Mouse (Mus musculus): ENCODE results near the gene Loxl3. TPM values are rescaled to one million over a fixed set of nuclear protein-coding genes. Genes with fewer than 3 reads are reported as not detected.

The Loxl3 gene
- polyA plus RNA-seq, 1 experiment from 2014 or later, result 6.8 TPM

DNA sequence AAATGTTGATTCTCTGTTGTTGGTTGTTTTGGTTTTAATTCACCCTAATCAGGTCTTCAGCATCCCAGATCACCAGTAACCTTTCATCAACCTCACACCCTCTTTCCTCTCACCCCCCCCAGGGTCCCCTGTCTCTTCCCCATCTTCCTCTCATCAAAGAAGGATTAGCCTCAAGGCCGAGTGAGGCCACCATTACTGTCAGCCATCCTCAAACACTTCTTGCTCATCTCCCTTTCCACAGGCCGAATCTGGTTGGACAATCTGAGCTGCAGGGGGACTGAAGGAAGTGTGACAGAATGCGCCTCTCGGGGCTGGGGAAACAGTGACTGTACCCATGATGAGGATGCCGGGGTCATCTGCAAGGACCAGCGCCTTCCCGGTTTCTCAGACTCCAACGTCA lies 3.2 kb downstream of the Loxl3 start:
- DNase-seq (ENCODE audit: low spot score, missing footprints), result no peak
- ATAC-seq (ENCODE audit: low FRiP score), result no peak
- H3K9me3 ChIP-seq (ENCODE audit: control insufficient read depth, low read length), result no peaks in the 10 kb centered on the region
- no peaks in the 10 kb centered on the region for H3K36me3 ChIP-seq (ENCODE audit: control insufficient read depth, insufficient read depth, low read length)
- no peak overlapping the region for H3K4me2 ChIP-seq
- H3K27me3 ChIP-seq (ENCODE audit: control insufficient read depth, insufficient read depth, low read length), result peaks cover 7% of the 10 kb centered on the region
- H3K9ac ChIP-seq (ENCODE audit: low read length), result no peak overlapping the region
- no peak overlapping the region for H3K27ac ChIP-seq (ENCODE audit: low read depth, low read length)
- no peak overlapping the region for H3K4me3 ChIP-seq (ENCODE audit: low read depth, low read length)
- H3K4me1 ChIP-seq (ENCODE audit: control insufficient read depth, insufficient read depth, low read length), result peaks cover 25% of the 10 kb centered on the region
- WGBS, result 74% methylated on average over 8 of the region's 8 CpGs

DNA sequence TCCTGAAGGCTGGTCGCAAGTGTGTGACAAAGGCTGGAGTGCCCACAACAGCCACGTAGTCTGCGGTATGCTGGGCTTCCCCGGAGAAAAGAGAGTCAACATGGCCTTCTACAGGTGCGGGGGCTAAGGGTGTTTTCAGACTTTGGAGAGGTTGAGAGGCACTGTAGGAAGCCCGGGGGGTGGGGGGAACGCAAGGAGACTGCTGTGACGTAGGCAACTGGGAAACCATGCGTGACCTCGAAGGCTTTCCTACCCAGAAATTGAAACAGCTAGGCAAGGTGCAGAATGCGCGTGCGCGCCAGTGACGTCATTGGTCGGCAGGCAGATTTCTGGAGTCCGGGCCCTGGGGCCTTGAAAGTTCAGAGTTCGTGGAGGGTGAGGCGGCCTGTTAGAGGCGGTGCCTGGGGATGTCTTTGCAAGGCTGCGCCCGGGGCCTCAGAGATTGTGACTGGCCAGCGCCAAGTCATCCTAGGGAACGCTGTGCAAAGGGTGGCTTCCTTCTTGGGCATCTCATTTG lies 4.6 kb downstream of the Loxl3 start:
- H3K27me3 ChIP-seq (ENCODE audit: control insufficient read depth, insufficient read depth, low read length), result 0 out of 2 replicates have a peak, but pooled peaks cover 2% of the 10 kb centered on the region
- ATAC-seq (ENCODE audit: low FRiP score) (peak; percentile 73), DNase-seq (ENCODE audit: low spot score, missing footprints) (peak; percentile 100)
- peak overlapping the region; percentile 41 for H3K9ac ChIP-seq (ENCODE audit: low read length)
- H3K4me2 ChIP-seq, result peak overlapping the region; percentile 43
- H3K9me3 ChIP-seq (ENCODE audit: control insufficient read depth, low read length), result no peaks in the 10 kb centered on the region
- no peak overlapping the region for H3K27ac ChIP-seq (ENCODE audit: low read depth, low read length)
- 8% methylated on average over 24 of the region's 24 CpGs for WGBS
- no peaks in the 10 kb centered on the region for H3K36me3 ChIP-seq (ENCODE audit: control insufficient read depth, insufficient read depth, low read length)
- peak overlapping the region; percentile 9; the same call in 1 of the 2 replicates for H3K4me3 ChIP-seq (ENCODE audit: low read depth, low read length)
- peaks cover 19% of the 10 kb centered on the region for H3K4me1 ChIP-seq (ENCODE audit: control insufficient read depth, insufficient read depth, low read length)

DNA sequence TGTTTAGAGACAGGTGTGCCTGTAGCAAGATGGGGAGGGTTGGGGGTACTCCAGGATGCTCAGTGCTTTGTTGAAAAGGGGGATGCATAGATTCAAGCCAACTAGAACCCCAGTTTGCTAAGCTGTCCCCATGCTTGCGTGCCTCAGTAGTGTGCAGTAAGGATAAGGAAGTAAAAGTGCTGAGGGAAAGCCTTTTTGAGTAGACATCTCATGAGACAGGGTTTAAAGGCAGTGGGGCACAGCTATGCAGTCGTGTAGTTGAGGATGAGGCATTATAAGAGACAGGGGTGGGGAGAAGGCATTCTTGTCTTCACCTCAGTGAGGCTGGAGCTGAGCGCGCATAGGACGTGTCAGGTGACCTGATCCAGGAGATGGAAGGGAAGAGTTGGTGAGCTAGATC lies 6.6 kb downstream of the Loxl3 start:
- no peak overlapping the region for H3K4me3 ChIP-seq (ENCODE audit: low read depth, low read length)
- no peak overlapping the region for H3K4me2 ChIP-seq
- no peaks in the 10 kb centered on the region for H3K27me3 ChIP-seq (ENCODE audit: control insufficient read depth, insufficient read depth, low read length)
- 82% methylated on average over 5 of the region's 5 CpGs for WGBS
- DNase-seq (ENCODE audit: low spot score, missing footprints), result no peak
- no peaks in the 10 kb centered on the region for H3K9me3 ChIP-seq (ENCODE audit: control insufficient read depth, low read length)
- no peak for ATAC-seq (ENCODE audit: low FRiP score)
- peaks cover 6% of the 10 kb centered on the region; the same call in 1 of the 2 replicates for H3K4me1 ChIP-seq (ENCODE audit: control insufficient read depth, insufficient read depth, low read length)
- H3K36me3 ChIP-seq (ENCODE audit: control insufficient read depth, insufficient read depth, low read length), result no peaks in the 10 kb centered on the region
- H3K9ac ChIP-seq (ENCODE audit: low read length), result no peak overlapping the region
- H3K27ac ChIP-seq (ENCODE audit: low read depth, low read length), result no peak overlapping the region

DNA sequence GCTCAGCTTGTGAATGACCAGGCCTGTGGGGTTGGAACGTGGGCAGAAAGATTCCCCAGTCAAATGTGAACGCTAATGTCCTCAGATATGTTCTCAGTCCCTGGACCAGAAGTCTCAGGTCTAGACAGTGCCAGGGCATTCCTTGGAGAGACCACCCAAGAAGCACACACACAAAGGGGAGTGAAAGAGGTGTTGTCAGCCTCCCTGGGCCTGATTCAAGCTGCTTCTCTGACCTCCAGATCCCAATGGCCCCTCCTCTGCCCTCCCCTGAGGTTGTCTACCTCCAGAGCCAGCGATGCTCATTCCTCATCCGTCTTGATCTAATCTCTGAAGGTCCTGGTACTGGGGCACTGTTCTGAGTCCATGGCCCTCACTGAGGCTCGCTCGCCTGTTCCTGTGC lies 9.6 kb downstream of the Loxl3 start:
- WGBS, result 67% methylated on average over 6 of the region's 6 CpGs
- DNase-seq (ENCODE audit: low spot score, missing footprints) (peak; percentile 56), ATAC-seq (ENCODE audit: low FRiP score) (no peak)
- H3K4me3 ChIP-seq (ENCODE audit: low read depth, low read length), result no peak overlapping the region
- H3K4me1 ChIP-seq (ENCODE audit: control insufficient read depth, insufficient read depth, low read length), result peaks cover 2% of the 10 kb centered on the region; the same call in 1 of the 2 replicates
- H3K9me3 ChIP-seq (ENCODE audit: control insufficient read depth, low read length), result no peaks in the 10 kb centered on the region
- H3K27me3 ChIP-seq (ENCODE audit: control insufficient read depth, insufficient read depth, low read length), result no peaks in the 10 kb centered on the region
- H3K4me2 ChIP-seq, result no peak overlapping the region
- no peak overlapping the region for H3K27ac ChIP-seq (ENCODE audit: low read depth, low read length)
- no peak overlapping the region for H3K9ac ChIP-seq (ENCODE audit: low read length)
- H3K36me3 ChIP-seq (ENCODE audit: control insufficient read depth, insufficient read depth, low read length), result no peaks in the 10 kb centered on the region

DNA sequence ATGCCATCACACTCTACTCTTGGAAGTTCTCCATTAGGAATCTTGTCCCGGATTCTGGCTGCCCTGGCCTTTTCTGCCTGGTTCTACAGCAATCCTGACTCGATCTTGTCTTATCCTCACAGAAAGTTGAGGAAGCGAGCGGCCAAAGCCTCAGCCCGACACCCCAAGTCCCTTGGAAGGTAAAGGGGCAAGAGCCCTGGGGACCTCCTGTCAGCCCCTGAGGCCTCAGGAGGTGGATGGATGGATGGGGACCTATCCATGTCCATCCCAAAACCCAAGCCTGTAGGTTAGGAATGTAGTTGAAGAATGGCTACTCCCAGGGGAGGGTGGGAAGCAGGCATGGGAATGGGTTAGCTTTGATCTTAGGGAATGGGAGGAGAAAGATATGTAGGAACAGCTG lies 10.0 kb downstream of the Loxl3 start:
- ATAC-seq (ENCODE audit: low FRiP score), result no peak
- no peak overlapping the region for H3K4me3 ChIP-seq (ENCODE audit: low read depth, low read length)
- peak; percentile 60 for DNase-seq (ENCODE audit: low spot score, missing footprints)
- no peak overlapping the region for H3K4me2 ChIP-seq
- 86% methylated on average over 5 of the region's 5 CpGs for WGBS
- H3K36me3 ChIP-seq (ENCODE audit: control insufficient read depth, insufficient read depth, low read length), result no peaks in the 10 kb centered on the region
- H3K9ac ChIP-seq (ENCODE audit: low read length), result no peak overlapping the region
- no peak overlapping the region for H3K27ac ChIP-seq (ENCODE audit: low read depth, low read length)
- H3K4me1 ChIP-seq (ENCODE audit: control insufficient read depth, insufficient read depth, low read length), result no peaks in the 10 kb centered on the region
- H3K9me3 ChIP-seq (ENCODE audit: control insufficient read depth, low read length), result no peaks in the 10 kb centered on the region
- no peaks in the 10 kb centered on the region for H3K27me3 ChIP-seq (ENCODE audit: control insufficient read depth, insufficient read depth, low read length)

DNA sequence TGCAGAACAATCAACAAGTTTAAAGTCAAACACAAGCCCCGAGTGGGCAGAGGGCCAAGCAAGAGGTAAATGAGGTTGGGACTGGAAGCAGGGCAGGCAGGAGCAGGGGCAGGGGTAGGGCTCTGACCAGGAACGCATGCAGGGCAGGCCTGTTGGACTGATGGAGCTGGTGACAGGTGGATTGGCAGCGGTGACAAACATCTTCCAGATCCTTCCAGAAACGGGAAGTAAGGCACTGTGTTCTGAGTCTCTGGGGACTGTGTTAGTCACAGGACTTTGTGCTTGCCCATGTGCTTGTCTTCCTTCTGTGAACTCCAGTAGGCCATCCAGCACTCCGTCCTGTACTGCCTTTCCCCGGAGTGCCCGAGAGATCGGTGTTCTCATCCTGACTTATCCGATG lies 10.8 kb downstream of the Loxl3 start:
- ATAC-seq (ENCODE audit: low FRiP score) (no peak), DNase-seq (ENCODE audit: low spot score, missing footprints) (no peak)
- no peak overlapping the region for H3K27ac ChIP-seq (ENCODE audit: low read depth, low read length)
- WGBS, result 76% methylated on average over 9 of the region's 9 CpGs
- no peaks in the 10 kb centered on the region for H3K27me3 ChIP-seq (ENCODE audit: control insufficient read depth, insufficient read depth, low read length)
- H3K4me3 ChIP-seq (ENCODE audit: low read depth, low read length), result no peak overlapping the region
- no peaks in the 10 kb centered on the region for H3K9me3 ChIP-seq (ENCODE audit: control insufficient read depth, low read length)
- no peak overlapping the region for H3K9ac ChIP-seq (ENCODE audit: low read length)
- H3K4me2 ChIP-seq, result no peak overlapping the region
- H3K4me1 ChIP-seq (ENCODE audit: control insufficient read depth, insufficient read depth, low read length), result no peaks in the 10 kb centered on the region
- H3K36me3 ChIP-seq (ENCODE audit: control insufficient read depth, insufficient read depth, low read length), result no peaks in the 10 kb centered on the region

DNA sequence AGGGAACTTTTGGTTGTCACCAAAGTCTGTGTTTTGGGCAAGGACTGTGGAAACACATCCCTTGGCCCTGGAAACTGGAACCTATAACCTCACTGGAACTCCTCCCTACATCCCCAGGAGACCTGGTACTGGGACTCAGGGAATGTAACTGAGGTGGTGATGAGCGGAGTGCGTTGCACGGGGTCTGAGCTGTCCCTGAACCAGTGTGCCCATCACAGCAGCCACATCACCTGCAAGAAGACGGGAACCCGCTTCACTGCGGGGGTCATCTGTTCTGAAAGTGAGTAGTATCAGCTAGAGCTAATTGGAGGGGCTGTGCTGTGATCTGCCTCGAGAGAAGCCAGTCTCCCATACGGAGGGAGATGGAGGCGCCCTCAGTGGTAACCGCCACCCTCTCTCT lies 15.4 kb downstream of the Loxl3 start:
- no peak for DNase-seq (ENCODE audit: low spot score, missing footprints)
- peaks cover 13% of the 10 kb centered on the region for H3K4me1 ChIP-seq (ENCODE audit: control insufficient read depth, insufficient read depth, low read length)
- no peak overlapping the region for H3K27ac ChIP-seq (ENCODE audit: low read depth, low read length)
- H3K4me2 ChIP-seq, result no peak overlapping the region
- ATAC-seq (ENCODE audit: low FRiP score), result no peak
- no peaks in the 10 kb centered on the region for H3K9me3 ChIP-seq (ENCODE audit: control insufficient read depth, low read length)
- H3K4me3 ChIP-seq (ENCODE audit: low read depth, low read length), result no peak overlapping the region
- H3K36me3 ChIP-seq (ENCODE audit: control insufficient read depth, insufficient read depth, low read length), result no peaks in the 10 kb centered on the region
- WGBS, result 76% methylated on average over 10 of the region's 10 CpGs
- no peak overlapping the region for H3K9ac ChIP-seq (ENCODE audit: low read length)
- H3K27me3 ChIP-seq (ENCODE audit: control insufficient read depth, insufficient read depth, low read length), result no peaks in the 10 kb centered on the region

DNA sequence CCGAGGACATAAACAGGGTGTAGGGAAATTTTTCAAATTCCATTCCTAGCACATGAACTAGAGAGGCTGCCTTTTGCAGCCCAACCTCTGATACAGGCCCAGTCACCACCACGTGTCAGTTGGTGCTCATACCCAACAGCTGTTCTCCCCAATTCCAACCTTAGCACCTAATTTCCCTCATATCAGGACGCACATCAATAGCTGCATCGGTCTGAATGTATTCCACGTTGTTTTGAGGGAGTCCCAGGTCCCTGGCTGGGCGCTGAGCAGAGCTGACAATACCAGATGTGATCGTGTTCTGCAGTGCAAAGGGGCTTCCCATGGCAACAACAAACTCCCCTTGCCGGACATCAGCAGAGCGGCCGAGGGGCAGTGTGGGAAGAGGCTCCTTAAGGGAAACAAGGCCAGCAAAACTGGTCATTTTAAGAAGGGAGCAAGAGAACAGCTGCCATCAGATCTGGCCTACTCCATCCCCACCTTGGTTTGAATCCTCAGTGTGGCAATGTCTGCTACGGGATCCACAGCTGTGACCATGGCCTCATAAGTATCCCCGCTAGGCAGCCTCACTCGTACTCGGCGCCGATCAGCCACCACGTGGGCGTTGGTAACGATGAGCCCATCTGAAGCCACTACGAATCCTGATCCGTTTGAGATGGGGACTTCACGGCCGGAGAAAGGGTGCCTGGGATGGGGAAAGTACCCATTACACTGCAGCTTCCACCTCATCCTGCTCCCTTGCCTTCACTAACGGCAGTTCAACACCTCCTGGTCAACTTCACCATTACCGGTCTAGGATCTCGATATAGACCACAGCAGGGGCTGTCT lies 19.4 kb downstream of the Loxl3 start:
- peak; percentile 94 for DNase-seq (ENCODE audit: low spot score, missing footprints)
- peak overlapping the region; percentile 97 for H3K4me2 ChIP-seq
- H3K4me3 ChIP-seq (ENCODE audit: low read depth, low read length), result peak overlapping the region; percentile 97
- H3K9me3 ChIP-seq (ENCODE audit: control insufficient read depth, low read length), result no peaks in the 10 kb centered on the region
- peak overlapping the region; percentile 93 for H3K9ac ChIP-seq (ENCODE audit: low read length)
- H3K4me1 ChIP-seq (ENCODE audit: control insufficient read depth, insufficient read depth, low read length), result peaks cover 21% of the 10 kb centered on the region
- H3K27ac ChIP-seq (ENCODE audit: low read depth, low read length), result peak overlapping the region; percentile 27
- WGBS, result 3% methylated on average over 26 of the region's 26 CpGs
- ATAC-seq (ENCODE audit: low FRiP score), result 0 out of 2 replicates have a peak, but pooled peaks have one; percentile 2
- no peaks in the 10 kb centered on the region for H3K27me3 ChIP-seq (ENCODE audit: control insufficient read depth, insufficient read depth, low read length)
- H3K36me3 ChIP-seq (ENCODE audit: control insufficient read depth, insufficient read depth, low read length), result peaks cover 5% of the 10 kb centered on the region; the same call in 1 of the 2 replicates

DNA sequence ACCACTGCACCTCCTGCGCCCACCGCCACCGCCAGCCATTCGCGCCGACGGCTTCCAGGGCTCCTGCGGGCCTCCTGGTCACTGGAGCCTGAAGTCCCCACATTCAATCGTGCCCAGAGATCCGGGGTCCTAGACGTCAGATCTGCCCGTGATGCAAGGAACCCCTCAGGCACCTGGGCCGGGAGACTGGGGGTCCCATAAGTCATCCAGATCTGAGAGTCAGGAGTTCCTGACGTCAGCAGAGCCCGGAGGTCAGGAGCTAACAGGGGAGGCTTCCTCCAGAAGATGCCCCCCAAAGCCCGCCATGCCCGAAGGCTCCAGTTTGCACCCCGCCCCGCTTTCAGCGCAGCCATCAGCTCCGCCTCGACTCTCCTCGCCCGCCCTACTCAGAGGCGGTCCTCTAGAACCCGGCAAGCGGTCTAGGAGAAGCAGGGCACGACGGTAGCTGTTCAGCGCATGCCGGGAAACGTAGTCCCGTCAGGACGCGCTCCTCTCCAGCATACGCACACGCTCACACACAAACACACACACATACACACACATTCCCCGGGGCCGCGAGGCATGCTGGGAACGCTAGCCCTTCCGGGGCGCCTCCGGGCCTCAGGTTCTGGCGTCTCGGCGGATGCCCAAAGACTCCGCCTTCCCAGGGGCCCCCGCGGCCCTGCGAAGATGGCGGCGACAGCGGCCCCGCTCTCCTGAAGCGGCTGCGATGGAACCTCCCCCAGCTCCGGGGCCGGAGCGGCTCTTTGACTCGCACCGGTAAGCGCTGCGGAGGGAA lies 20.3 kb downstream of the Loxl3 start, which contains the start of gene Aup1:
TSS of gene Aup1 (plus strand) at position 448 of the 778 bp plus-strand sequence.
- Histone ChIP-seq H3K4me3 (ENCODE audit: low read depth, low read length) (peak within 1 kb of the TSS; percentile 97), H3K4me1 (ENCODE audit: control insufficient read depth, insufficient read depth, low read length) (peaks cover 21% of the 10 kb centered on the region), H3K9me3 (ENCODE audit: control insufficient read depth, low read length) (no peaks in the 10 kb centered on the region), H3K27me3 (ENCODE audit: control insufficient read depth, insufficient read depth, low read length) (no peaks in the 10 kb centered on the region), H3K9ac (ENCODE audit: low read length) (peak within 1 kb of the TSS; percentile 93), H3K36me3 (ENCODE audit: control insufficient read depth, insufficient read depth, low read length) (peaks cover 5% of the 10 kb centered on the region; the same call in 1 of the 2 replicates), H3K27ac (ENCODE audit: low read depth, low read length) (peak within 1 kb of the TSS; percentile 80), H3K4me2 (peak within 1 kb of the TSS; percentile 97)
- ATAC-seq (ENCODE audit: low FRiP score), result peak; percentile 96
- peak; percentile 100 for DNase-seq (ENCODE audit: low spot score, missing footprints)
- WGBS, result under 1% methylated on average over 57 of the region's 64 CpGs
